Mouse (Mus musculus) small intestine, adult 2 months (tissue): ENCODE data around the gene Nectin2. TPM values are rescaled to one million over a fixed set of nuclear protein-coding genes. Genes with fewer than 3 reads are reported as not detected.

Source experiments
- H3K27ac ChIP-seq: fragments of 200-500 bp; 2 replicates; pipeline ENCODE4 v1.5.1; 2012; ENCODE audit warnings: low read depth, low read length, control low read depth, inconsistent platforms; ENCODE audit not compliant: insufficient read depth
- H3K27me3 ChIP-seq: fragments of 200-500 bp; 2 replicates; pipeline ENCODE4 v1.6.1; 2012; ENCODE audit warnings: mild to moderate bottlenecking, moderate library complexity, low read length, inconsistent platforms; ENCODE audit not compliant: control insufficient read depth, insufficient read depth
- H3K36me3 ChIP-seq: fragments of 200-500 bp; 2 replicates; pipeline ENCODE4 v1.6.1; 2012; ENCODE audit warnings: mild to moderate bottlenecking, low read length, control low read depth, inconsistent platforms; ENCODE audit not compliant: control insufficient read depth, insufficient read depth
- H3K4me1 ChIP-seq: fragments of 200-500 bp; 2 replicates; pipeline ENCODE4 v1.6.1; 2012; ENCODE audit warnings: low read length, inconsistent platforms, mixed read lengths; ENCODE audit not compliant: control insufficient read depth, insufficient read depth, insufficient read length
- H3K4me3 ChIP-seq: fragments of 200-500 bp; 2 replicates; pipeline ENCODE4 v1.5.1; 2012; ENCODE audit warnings: low read depth, mild to moderate bottlenecking, control low read depth, inconsistent platforms, low read length, moderate library complexity
- CTCF ChIP-seq: fragments of 200-500 bp; IDR thresholded peaks from 2 replicates; pipeline ENCODE4 v1.5.1; 2012; ENCODE audit warnings: low read depth, mild to moderate bottlenecking, control low read depth, inconsistent platforms, low read length, moderate library complexity, mixed read lengths; ENCODE audit not compliant: insufficient replicate concordance, insufficient read length; ENCODE audit errors: extremely low read depth
- POLR2A ChIP-seq: fragments of 200-500 bp; IDR thresholded peaks from 2 replicates; pipeline ENCODE4 v1.6.1; 2012; ENCODE audit warnings: low read depth, mild to moderate bottlenecking, control low read depth, inconsistent platforms, low read length, moderate library complexity
- WGBS: fragments of 180-500 bp; shearing (Covaris S2); methylation state at CpG from one replicate; pipeline ENCODE4 v1.1.7; 2018; 5-methylcytosine and 5-hydroxymethylcytosine counted together
- polyA plus RNA-seq: library from polyadenylated mRNA; depleted of rRNA; stranded (reverse); fragments of >200 nt; gene quantifications from 2 replicates; pipeline ENCODE4 v1.2.3, GENCODE M21; 2012

The Nectin2 gene
- polyA plus RNA-seq, 1 experiment = 208 TPM

DNA sequence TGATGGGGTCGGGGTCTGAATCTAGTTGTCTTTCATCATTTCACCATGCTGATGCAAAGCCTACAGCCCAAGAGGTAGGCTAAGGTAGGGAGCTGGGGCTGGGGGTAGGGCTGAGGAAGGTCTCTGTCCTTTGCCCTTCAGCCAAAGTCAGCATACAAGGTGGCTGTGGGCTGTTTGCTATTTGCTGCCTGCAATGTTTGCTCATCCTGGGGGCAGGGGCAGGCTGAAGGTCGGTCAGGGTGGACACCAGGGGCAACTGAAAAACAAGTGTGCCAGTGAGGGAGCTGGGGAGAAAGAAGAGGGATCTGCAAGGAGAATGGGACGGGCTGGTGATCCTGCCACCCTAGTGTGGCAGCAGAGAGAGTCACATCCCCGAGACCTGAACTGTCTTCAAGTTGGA, 64.9 kb downstream of the Nectin2 start:
- Histone ChIP-seq H3K27ac (no peak overlapping the region), H3K27me3 (no peaks in the 10 kb centered on the region), H3K4me1 (peaks cover 9% of the 10 kb centered on the region; the same call in 1 of the 2 replicates), H3K36me3 (no peaks in the 10 kb centered on the region), H3K4me3 (no peak overlapping the region)
- 69% methylated on average over 4 of the region's 4 CpGs for WGBS
- no peak for TF ChIP-seq POLR2A
- TF ChIP-seq CTCF = no peak

DNA sequence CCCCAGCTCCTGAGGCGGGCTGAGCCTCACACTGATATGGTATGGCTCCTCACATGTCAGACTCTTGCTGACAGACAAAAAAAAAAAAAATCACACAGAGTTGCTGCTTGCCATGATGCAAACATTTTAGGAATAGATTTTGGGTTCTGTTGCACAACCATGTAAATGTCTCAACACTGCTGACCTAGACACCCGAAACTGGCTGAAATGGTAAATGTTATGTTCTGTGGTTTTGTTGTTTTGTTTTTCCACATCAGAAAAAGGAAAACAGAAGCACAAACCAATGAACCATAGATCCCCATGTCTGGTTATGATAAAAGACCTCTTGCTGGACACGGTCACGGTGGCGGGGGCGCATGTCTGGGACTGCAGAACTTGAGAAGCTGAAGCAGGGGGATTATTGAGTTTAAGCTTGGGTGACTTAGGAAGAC, 66.5 kb downstream of the Nectin2 start:
- no peak for TF ChIP-seq CTCF
- H3K4me1 ChIP-seq = peaks cover 16% of the 10 kb centered on the region; the same call in 1 of the 2 replicates
- H3K27ac ChIP-seq = peak overlapping the region; percentile 1; the same call in 1 of the 2 replicates
- 91% methylated on average over 6 of the region's 6 CpGs for WGBS
- no peak overlapping the region for H3K4me3 ChIP-seq
- H3K27me3 ChIP-seq = no peaks in the 10 kb centered on the region
- H3K36me3 ChIP-seq = no peaks in the 10 kb centered on the region

DNA sequence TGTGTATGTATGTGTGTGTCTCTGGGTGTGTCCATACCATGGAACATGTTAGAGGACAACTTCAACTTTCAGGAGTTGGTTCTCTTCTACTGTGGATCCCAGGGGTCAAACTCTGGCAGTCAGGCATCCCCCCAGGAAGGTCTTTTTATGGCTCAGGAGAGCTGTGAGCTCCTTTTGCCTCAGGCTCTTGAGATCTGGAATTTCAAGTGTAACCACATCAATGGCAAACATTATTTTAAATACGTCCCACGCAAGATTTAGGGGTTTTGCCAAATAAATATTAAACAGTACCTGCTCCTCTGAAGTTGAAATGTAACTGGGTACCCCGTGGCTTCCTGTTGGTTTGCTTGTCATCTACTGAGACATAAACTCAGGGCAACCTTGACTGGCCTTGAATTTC, 67.3 kb downstream of the Nectin2 start:
- peaks cover 23% of the 10 kb centered on the region; the same call in 1 of the 2 replicates for H3K4me1 ChIP-seq
- TF ChIP-seq POLR2A (no peak), CTCF (no peak)
- H3K36me3 ChIP-seq = no peaks in the 10 kb centered on the region
- no peak overlapping the region for H3K4me3 ChIP-seq
- no peak overlapping the region for H3K27ac ChIP-seq
- H3K27me3 ChIP-seq = no peaks in the 10 kb centered on the region
- 72% methylated on average over 3 of the region's 3 CpGs for WGBS

DNA sequence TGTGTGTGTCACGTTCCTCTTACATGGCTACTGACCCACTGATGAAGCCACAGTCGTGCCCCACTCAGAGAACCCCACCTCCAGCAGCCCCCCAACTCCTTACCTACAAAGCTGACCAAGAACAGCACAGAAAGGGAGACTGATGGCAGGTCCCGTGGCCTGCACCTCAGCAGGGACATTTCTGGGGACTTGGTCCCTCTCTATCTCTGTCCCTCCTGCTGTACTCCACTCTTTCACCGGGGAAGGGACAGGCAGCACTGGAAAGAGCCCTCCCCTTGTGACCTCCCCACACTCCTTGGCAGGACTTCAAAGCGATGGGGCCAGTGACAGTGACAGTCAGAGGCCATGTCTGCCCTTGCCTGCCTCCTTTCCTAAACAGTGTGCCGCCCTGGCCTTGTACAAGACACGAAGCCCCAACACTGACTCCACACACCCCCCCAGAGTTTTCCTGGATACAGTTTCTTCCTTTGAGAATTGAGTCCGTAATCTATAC, 69.0 kb downstream of the Nectin2 start, which contains the start of the genes Gm44805 and Apoc4:
TSS of gene Gm44805 (minus strand) at position 222 of the 493 bp plus-strand sequence.
TSS of gene Apoc4 (minus strand) at position 278 of the 493 bp plus-strand sequence.
- Histone ChIP-seq H3K27me3 (no peaks in the 10 kb centered on the region), H3K36me3 (no peaks in the 10 kb centered on the region), H3K4me1 (peaks cover 36% of the 10 kb centered on the region; the same call in 1 of the 2 replicates), H3K27ac (peak within 1 kb of the TSS; percentile 64; the same call in 1 of the 2 replicates), H3K4me3 (no peak within 1 kb of the TSS)
- TF ChIP-seq POLR2A (no peak), CTCF (no peak)
- WGBS = 56% methylated on average over 8 of the region's 8 CpGs

DNA sequence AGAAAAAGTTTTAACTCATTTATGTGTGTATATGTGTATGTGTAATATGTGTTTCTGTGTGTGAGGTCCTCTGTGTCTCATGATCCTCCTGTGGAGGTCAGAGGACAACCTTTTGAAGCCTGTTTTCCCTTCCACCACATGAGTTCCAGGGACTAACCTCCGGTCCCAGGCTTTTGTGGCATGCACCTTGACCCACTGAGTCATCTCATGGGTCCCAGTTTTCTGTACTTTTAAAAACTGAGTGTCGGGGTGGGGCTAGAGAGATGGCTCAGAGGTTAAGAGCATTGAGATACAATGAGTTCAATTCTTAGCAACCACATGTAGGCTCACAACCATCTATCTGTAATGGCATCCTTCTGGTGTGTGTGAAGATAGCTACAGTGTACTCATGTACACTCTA, 69.6 kb downstream of the Nectin2 start:
- no peak for TF ChIP-seq POLR2A
- TF ChIP-seq CTCF = no peak
- H3K36me3 ChIP-seq = no peaks in the 10 kb centered on the region
- H3K4me1 ChIP-seq = peaks cover 38% of the 10 kb centered on the region
- 40% methylated on average over 2 of the region's 2 CpGs for WGBS
- H3K27me3 ChIP-seq = no peaks in the 10 kb centered on the region
- H3K4me3 ChIP-seq = no peak overlapping the region
- 0 out of 2 replicates have a peak overlapping the region, but pooled peaks have one; percentile 3 for H3K27ac ChIP-seq

DNA sequence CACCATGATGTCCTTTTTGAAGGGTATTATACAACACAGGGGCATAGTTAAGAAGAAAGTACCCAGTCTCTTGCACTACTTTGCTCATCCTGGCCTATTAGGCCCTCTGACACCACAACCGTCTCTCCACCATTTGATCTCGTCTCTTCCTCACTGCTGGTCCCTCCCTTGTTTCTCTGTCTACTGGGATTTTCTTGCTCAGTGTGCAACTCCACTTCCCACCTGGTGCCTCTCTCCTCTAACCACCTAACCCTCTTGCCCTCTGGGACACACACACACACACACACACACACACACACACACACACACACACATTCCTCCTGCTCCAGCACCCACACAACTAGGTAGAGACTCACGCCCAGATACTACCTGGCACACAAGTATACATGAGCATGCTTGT, 71.4 kb downstream of the Nectin2 start:
- no peaks in the 10 kb centered on the region for H3K27me3 ChIP-seq
- WGBS = 91% methylated on average over 3 of the region's 3 CpGs
- no peak overlapping the region for H3K4me3 ChIP-seq
- no peaks in the 10 kb centered on the region for H3K36me3 ChIP-seq
- TF ChIP-seq CTCF (no peak), POLR2A (no peak)
- H3K27ac ChIP-seq = no peak overlapping the region
- H3K4me1 ChIP-seq = peaks cover 37% of the 10 kb centered on the region

DNA sequence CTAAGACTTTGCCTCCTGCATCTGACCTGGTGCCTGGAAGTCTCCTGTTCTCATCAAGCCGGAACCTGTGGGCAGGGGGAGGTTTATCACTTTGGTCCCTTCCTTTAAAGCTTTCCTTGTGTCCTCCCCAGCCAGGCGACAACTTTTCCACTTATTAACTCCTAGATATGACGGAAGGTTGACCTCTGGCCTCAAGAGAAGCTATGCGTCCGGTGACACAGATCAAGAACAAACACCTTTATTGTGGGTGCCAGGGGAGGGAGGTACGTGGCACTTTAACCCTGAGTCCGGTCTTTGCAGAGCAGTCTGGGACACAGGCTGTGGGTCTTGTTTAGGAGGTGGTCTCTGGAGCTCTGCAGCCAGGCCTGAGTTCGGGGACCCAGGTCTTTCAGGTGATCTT, 72.4 kb downstream of the Nectin2 start, which contains the start of gene Apoc2:
TSS of gene Apoc2 (minus strand) at position 70 of the 400 bp plus-strand sequence.
- WGBS = 40% methylated on average over 8 of the region's 8 CpGs
- H3K27ac ChIP-seq = peak within 1 kb of the TSS; percentile 82
- TF ChIP-seq POLR2A = no peak
- no peak for TF ChIP-seq CTCF
- H3K4me1 ChIP-seq = peaks cover 37% of the 10 kb centered on the region
- H3K4me3 ChIP-seq = no peak within 1 kb of the TSS
- H3K27me3 ChIP-seq = no peaks in the 10 kb centered on the region
- H3K36me3 ChIP-seq = no peaks in the 10 kb centered on the region
